Mouse (Mus musculus): ENCODE data around the gene 3110009E18Rik.

GRCm38 (mm10) chr1:120135934-120136786 is 15.2 kb downstream of the 3110009E18Rik start:
- TF ChIP-seq CTCF (IDR thresholded peaks at IDR 0.05; ENCODE audit: control insufficient read depth, insufficient read depth, insufficient replicate concordance, low read depth, low read length) (no peak), POLR2A (IDR thresholded peaks at IDR 0.05; ENCODE audit: control insufficient read depth, low read depth, low read length) (no peak)

Measured in testis, adult 2 months (tissue).